Mouse (Mus musculus): Measurements from ENCODE around the gene 4921504E06Rik. TPM values are rescaled to one million over a fixed set of nuclear protein-coding genes. Genes with fewer than 3 reads are reported as not detected.

Gene 4921504E06Rik
- polyA plus RNA-seq, 1 experiment from 2014 or later = not detected

DNA sequence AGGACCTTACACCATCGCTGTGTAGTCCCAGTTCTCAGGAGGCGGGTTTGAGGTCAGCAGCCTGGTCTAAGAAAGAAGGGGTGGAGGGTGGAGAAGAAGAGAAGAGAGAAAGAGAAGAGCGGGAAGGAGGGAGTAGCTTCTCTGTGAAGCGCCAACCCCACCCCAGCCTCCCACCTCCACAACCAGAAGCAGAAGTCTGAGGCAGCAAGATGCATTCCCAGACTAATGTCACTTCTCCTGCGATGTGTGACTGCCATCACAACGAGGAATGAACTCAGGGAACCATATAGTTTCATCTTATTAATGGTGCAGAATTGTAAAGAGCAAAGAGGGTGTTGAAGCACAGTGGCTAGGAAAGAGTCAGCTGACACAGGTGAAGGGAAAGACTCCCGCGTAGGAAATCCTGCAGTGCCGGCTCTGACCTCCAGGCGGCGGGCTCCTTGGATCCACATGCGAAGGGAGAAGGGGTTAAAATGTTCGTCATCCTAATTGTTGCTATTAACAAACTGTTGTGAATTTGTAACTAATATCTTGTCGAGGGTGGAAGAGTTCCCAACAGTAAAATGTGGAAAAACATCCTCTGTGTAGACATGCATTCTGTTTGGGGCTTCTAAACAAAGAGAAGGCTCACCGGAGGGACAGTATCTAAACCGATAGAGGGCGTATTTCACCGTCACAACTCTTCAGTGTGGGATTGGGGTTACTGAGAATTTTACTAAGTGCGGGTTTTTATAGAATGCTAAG lies 139.3 kb downstream of the 4921504E06Rik start:
- peak overlapping the region; percentile 30 for H3K4me3 ChIP-seq (ENCODE audit: low read depth, low read length)
- no peak overlapping the region for H3K9ac ChIP-seq (ENCODE audit: low read length)
- 19% methylated on average over 19 of the region's 19 CpGs for WGBS
- H3K27me3 ChIP-seq (ENCODE audit: control insufficient read depth, insufficient read depth, low read length) = no peaks in the 10 kb centered on the region
- DNase-seq (ENCODE audit: low spot score) = peak; percentile 71
- TF ChIP-seq EP300 (optimal IDR thresholded peaks at IDR 0.05) (no peak), CTCF (IDR thresholded peaks at IDR 0.05; ENCODE audit: low read depth) (peak; percentile 81)
- no peaks in the 10 kb centered on the region for H3K4me1 ChIP-seq (replicated peaks; ENCODE audit: control insufficient read depth, insufficient read depth)
- H3K27ac ChIP-seq (replicated peaks) = no peak overlapping the region
- no peaks in the 10 kb centered on the region for H3K36me3 ChIP-seq (ENCODE audit: control insufficient read depth, insufficient read depth, low read length)
- H3K4me2 ChIP-seq (replicated peaks; ENCODE audit: low read depth) = peak overlapping the region; percentile 42
- ATAC-seq (ENCODE audit: low FRiP score, low TSS enrichment) = peak; percentile 51; the same call in 1 of the 2 replicates
- H3K9me3 ChIP-seq (ENCODE audit: control insufficient read depth, low read length) = no peaks in the 10 kb centered on the region

Other genes with a start within 250 kb of the 4921504E06Rik start
- 12.1 and 12.4 TPM in 2 replicates for gene Msrb2, start 182.5 kb downstream of the 4921504E06Rik start, polyA plus RNA-seq (2015; fragmentation: Nextera tagmentation; extraction: Ambion mirVana)
- 0.48 and 0.82 TPM in 2 replicates for gene Ptf1a, start 108.3 kb downstream of the 4921504E06Rik start, polyA plus RNA-seq (2015; fragmentation: Nextera tagmentation; extraction: Ambion mirVana)
- 3.3 and 4.7 TPM in 2 replicates for gene Otud1, start 103.8 kb upstream of the 4921504E06Rik start, polyA plus RNA-seq (2015; fragmentation: Nextera tagmentation; extraction: Ambion mirVana)

Data from stomach, postnatal 0 days (tissue).